Mouse (Mus musculus) cortical plate, adult 2 months (tissue): Measurements from ENCODE around the gene Ptpn18. TPM values are rescaled to one million over a fixed set of nuclear protein-coding genes. Genes with fewer than 3 reads are reported as not detected.
"Not testable (repeated sequence)": the region's sequence is repeated elsewhere in the genome, so short reads cannot be mapped to it uniquely, and the experiment has no call there.

Experiments
- H3K27ac ChIP-seq: fragments of 200-500 bp; 2 replicates; pipeline ENCODE4 v1.5.1; 2012; ENCODE audit warnings: low read length, control low read depth, inconsistent platforms; ENCODE audit not compliant: insufficient read depth
- H3K4me1 ChIP-seq: fragments of 200-500 bp; 2 replicates; pipeline ENCODE4 v1.6.1; 2011; ENCODE audit warnings: low read length; ENCODE audit not compliant: control insufficient read depth, insufficient read depth
- H3K4me3 ChIP-seq: fragments of 200-500 bp; 2 replicates; pipeline ENCODE4 v1.5.1; 2011; ENCODE audit warnings: mild to moderate bottlenecking, low read length, control low read depth; ENCODE audit not compliant: insufficient read depth
- CTCF ChIP-seq: fragments of 200-500 bp; IDR thresholded peaks from 2 replicates; pipeline ENCODE4 v1.5.1; 2011; ENCODE audit warnings: mild to moderate bottlenecking, control low read depth, low read length; ENCODE audit not compliant: insufficient read depth; ENCODE audit errors: extremely low read depth
- POLR2A ChIP-seq: fragments of 200-500 bp; IDR thresholded peaks from 2 replicates; pipeline ENCODE4 v1.6.1; 2011; ENCODE audit warnings: mild to moderate bottlenecking, low read length, control low read depth; ENCODE audit not compliant: insufficient read depth; ENCODE audit errors: extremely low read depth
- polyA plus RNA-seq: library from polyadenylated mRNA; depleted of rRNA; stranded (reverse); fragments of >200 nt; gene quantifications from 2 replicates; pipeline ENCODE4 v1.2.3, GENCODE M21; 2012

Ptpn18 gene
- polyA plus RNA-seq, 1 experiment = 8.5 TPM

GRCm38 (mm10) chr1:34435371-34436120 lies 24.0 kb upstream of the Ptpn18 start:
- no peak for TF ChIP-seq CTCF
- no peak for TF ChIP-seq POLR2A

GRCm38 (mm10) chr1:34436374-34436773 lies 23.2 kb upstream of the Ptpn18 start:
- TF ChIP-seq CTCF (no peak), POLR2A (no peak)
- no peak overlapping the region for H3K27ac ChIP-seq
- no peak overlapping the region for H3K4me3 ChIP-seq
- 0 out of 2 replicates have a peak, but pooled peaks cover 2% of the 10 kb centered on the region for H3K4me1 ChIP-seq

More at GRCm38 (mm10) chr1:34435371-34436120, 24.0 kb upstream of the Ptpn18 start:
- Histone ChIP-seq H3K4me3 (peak overlapping the region; percentile 41), H3K27ac (no peak overlapping the region), H3K4me1 (0 out of 2 replicates have a peak, but pooled peaks cover 2% of the 10 kb centered on the region)

GRCm38 (mm10) chr1:34437366-34437765 lies 22.2 kb upstream of the Ptpn18 start:
- H3K4me1 ChIP-seq, H3K27ac ChIP-seq, H3K4me3 ChIP-seq: not testable (repeated sequence)

- Histone ChIP-seq H3K27ac (no peak overlapping the region), H3K4me3 (peak overlapping the region; percentile 58; the same call in 1 of the 2 replicates), H3K4me1 (0 out of 2 replicates have a peak, but pooled peaks cover 2% of the 10 kb centered on the region)
- TF ChIP-seq CTCF (no peak), POLR2A (no peak)
Measured at GRCm38 (mm10) chr1:34438381-34439051, 21.0 kb upstream of the Ptpn18 start.

GRCm38 (mm10) chr1:34439215-34439960 lies 20.2 kb upstream of the Ptpn18 start, which contains the start of the genes Ccdc115 and Imp4:
TSS of gene Ccdc115 (minus strand) at chr1:34439672.
TSS of gene Imp4 (plus strand) at chr1:34439851.
- peak within 1 kb of the TSS; percentile 41 for H3K27ac ChIP-seq
- TF ChIP-seq POLR2A = peak; percentile 78; the same call in 1 of the 2 replicates
- no peak for TF ChIP-seq CTCF
- H3K4me1 ChIP-seq = no peaks in the 10 kb centered on the region
- peak within 1 kb of the TSS; percentile 58 for H3K4me3 ChIP-seq

- 0 out of 2 replicates have a peak, but pooled peaks have one; percentile 18 for TF ChIP-seq CTCF
- TF ChIP-seq POLR2A = no peak
- Histone ChIP-seq H3K4me1 (no peaks in the 10 kb centered on the region), H3K27ac (no peak overlapping the region), H3K4me3 (peak overlapping the region; percentile 58)
Measured at GRCm38 (mm10) chr1:34439961-34440630, 19.5 kb upstream of the Ptpn18 start.

GRCm38 (mm10) chr1:34443124-34443523 lies 16.4 kb upstream of the Ptpn18 start:
- TF ChIP-seq CTCF (no peak), POLR2A (no peak)
- no peaks in the 10 kb centered on the region for H3K4me1 ChIP-seq
- no peak overlapping the region for H3K4me3 ChIP-seq

GRCm38 (mm10) chr1:34458431-34458830 lies 1.1 kb upstream of the Ptpn18 start:
- no peak for TF ChIP-seq POLR2A
- no peak for TF ChIP-seq CTCF
- H3K27ac ChIP-seq = no peak overlapping the region
- peaks cover 2% of the 10 kb centered on the region; the same call in 1 of the 2 replicates for H3K4me1 ChIP-seq
- H3K4me3 ChIP-seq = no peak overlapping the region

More at GRCm38 (mm10) chr1:34443124-34443523, 16.4 kb upstream of the Ptpn18 start:
- no peak overlapping the region for H3K27ac ChIP-seq

- Histone ChIP-seq H3K4me3 (peak overlapping the region; percentile 72), H3K27ac (no peak overlapping the region), H3K4me1 (peaks cover 2% of the 10 kb centered on the region; the same call in 1 of the 2 replicates)
- no peak for TF ChIP-seq POLR2A
- TF ChIP-seq CTCF = no peak
Measured at GRCm38 (mm10) chr1:34460061-34460441, 489 bp downstream of the Ptpn18 start.
